Mouse (Mus musculus) embryonic facial prominence, embryonic 11.5 days (tissue): Measurements from ENCODE around the gene Slc4a1. TPM values are rescaled to one million over a fixed set of nuclear protein-coding genes. Genes with fewer than 3 reads are reported as not detected.

Experiments used
- ATAC-seq: fragments of 200-750 bp; cut with Nextera tagmentation; replicated peaks from 2 replicates; pipeline ENCODE4 v1.8.0; 2017; ENCODE audit warnings: low read depth; ENCODE audit not compliant: insufficient number of reproducible peaks, low FRiP score, low TSS enrichment
- DNase-seq: peaks from one replicate; pipeline ENCODE4 v3.0.0-alpha.2; 2015; ENCODE audit warnings: low spot score
- H3K27ac ChIP-seq: fragments of 300-500 bp; sonication (generic); replicated peaks from 2 replicates; pipeline ENCODE4 v1.5.1; 2014; ENCODE audit warnings: mild to moderate bottlenecking, low read depth, low read length, control low read depth
- H3K27me3 ChIP-seq: fragments of 300-500 bp; sonication (generic); 2 replicates; pipeline ENCODE4 v1.6.1; 2014; ENCODE audit warnings: mild to moderate bottlenecking, low read length, moderate library complexity, mixed read lengths; ENCODE audit not compliant: control insufficient read depth, insufficient read depth
- H3K36me3 ChIP-seq: fragments of 300-500 bp; sonication (generic); replicated peaks from 2 replicates; pipeline ENCODE4 v1.6.1; 2014; ENCODE audit warnings: low read depth, mild to moderate bottlenecking, low read length, moderate library complexity, mixed read lengths; ENCODE audit not compliant: control insufficient read depth, insufficient read depth
- H3K4me1 ChIP-seq: fragments of 300-500 bp; sonication (generic); 2 replicates; pipeline ENCODE4 v1.6.1; 2014; ENCODE audit warnings: low read length, mixed read lengths; ENCODE audit not compliant: control insufficient read depth, insufficient read depth
- H3K4me2 ChIP-seq: fragments of 300-500 bp; sonication (generic); 2 replicates; pipeline ENCODE4 v1.6.1; 2014; ENCODE audit warnings: low read depth, mild to moderate bottlenecking, control low read depth, low read length, moderate library complexity
- H3K4me3 ChIP-seq: fragments of 300-500 bp; sonication (generic); 2 replicates; pipeline ENCODE4 v1.5.1; 2014; ENCODE audit warnings: low read depth, low read length, control low read depth
- H3K9ac ChIP-seq: fragments of 300-500 bp; sonication (generic); replicated peaks from 2 replicates; pipeline ENCODE4 v1.6.1; 2014; ENCODE audit warnings: mild to moderate bottlenecking, control low read depth, low read length
- H3K9me3 ChIP-seq: fragments of 300-500 bp; sonication (generic); replicated peaks from 2 replicates; pipeline ENCODE4 v1.6.1; 2016; ENCODE audit warnings: mild to moderate bottlenecking, low read length, inconsistent platforms, mixed read lengths; ENCODE audit not compliant: control insufficient read depth
- WGBS: fragments of 180-500 bp; shearing (Covaris S2); extraction: QIAGEN DNeasy Blood & Tissue Kit; methylation state at CpG from one replicate; pipeline ENCODE4 v1.1.7; 2014; 5-methylcytosine and 5-hydroxymethylcytosine counted together
- polyA plus RNA-seq: library from polyadenylated mRNA; unstranded; fragments of >200 nt; fragmentation: Nextera tagmentation; extraction: Ambion mirVana; gene quantifications from 2 replicates; pipeline ENCODE4 v1.2.1, GENCODE M21; 2014

Gene Slc4a1
- polyA plus RNA-seq, 1 experiment from 2014 or later: 25.8 TPM

GRCm38 (mm10) chr11:102350416-102350815 is 15.6 kb downstream of the Slc4a1 start:
- H3K9me3 ChIP-seq: no peaks in the 10 kb centered on the region
- H3K4me3 ChIP-seq: no peak overlapping the region
- DNase-seq (no peak), ATAC-seq (no peak)
- no peaks in the 10 kb centered on the region for H3K36me3 ChIP-seq
- no peaks in the 10 kb centered on the region; the same call in 1 of the 2 replicates for H3K27me3 ChIP-seq
- H3K9ac ChIP-seq: no peak overlapping the region
- WGBS: 84% methylated on average over 4 of the region's 4 CpGs
- H3K27ac ChIP-seq: no peak overlapping the region
- H3K4me2 ChIP-seq: no peak overlapping the region
- no peaks in the 10 kb centered on the region for H3K4me1 ChIP-seq

GRCm38 (mm10) chr11:102349189-102349954 is 16.6 kb downstream of the Slc4a1 start:
- WGBS: 94% methylated on average over 3 of the region's 3 CpGs
- H3K4me3 ChIP-seq: no peak overlapping the region
- no peaks in the 10 kb centered on the region for H3K36me3 ChIP-seq
- H3K27ac ChIP-seq: no peak overlapping the region
- ATAC-seq (no peak; the same call in 1 of the 2 replicates), DNase-seq (no peak)
- no peaks in the 10 kb centered on the region for H3K9me3 ChIP-seq
- H3K27me3 ChIP-seq: no peaks in the 10 kb centered on the region; the same call in 1 of the 2 replicates
- no peaks in the 10 kb centered on the region for H3K4me1 ChIP-seq
- no peak overlapping the region for H3K9ac ChIP-seq
- H3K4me2 ChIP-seq: no peak overlapping the region

- Histone ChIP-seq H3K27me3 (no peaks in the 10 kb centered on the region; the same call in 1 of the 2 replicates), H3K4me3 (no peak overlapping the region), H3K4me1 (no peaks in the 10 kb centered on the region), H3K9ac (no peak overlapping the region), H3K36me3 (no peaks in the 10 kb centered on the region), H3K27ac (no peak overlapping the region), H3K9me3 (no peaks in the 10 kb centered on the region), H3K4me2 (no peak overlapping the region)
- 83% methylated on average over 11 of the region's 11 CpGs for WGBS
- ATAC-seq (no peak), DNase-seq (no peak)
Observed at GRCm38 (mm10) chr11:102348771-102349170, 17.2 kb downstream of the Slc4a1 start.

GRCm38 (mm10) chr11:102348101-102348585 is 17.9 kb downstream of the Slc4a1 start:
- Histone ChIP-seq H3K36me3 (no peaks in the 10 kb centered on the region), H3K27me3 (no peaks in the 10 kb centered on the region; the same call in 1 of the 2 replicates), H3K4me3 (no peak overlapping the region), H3K9ac (no peak overlapping the region), H3K4me2 (no peak overlapping the region), H3K27ac (no peak overlapping the region), H3K9me3 (no peaks in the 10 kb centered on the region), H3K4me1 (no peaks in the 10 kb centered on the region)
- DNase-seq: no peak
- 87% methylated on average over 7 of the region's 7 CpGs for WGBS
- no peak for ATAC-seq

- Histone ChIP-seq H3K9me3 (no peaks in the 10 kb centered on the region), H3K4me2 (no peak overlapping the region), H3K4me1 (no peaks in the 10 kb centered on the region), H3K27me3 (no peaks in the 10 kb centered on the region; the same call in 1 of the 2 replicates), H3K4me3 (no peak overlapping the region), H3K36me3 (no peaks in the 10 kb centered on the region), H3K9ac (no peak overlapping the region), H3K27ac (no peak overlapping the region)
- WGBS: 58% methylated on average over 5 of the region's 5 CpGs
- no peak for ATAC-seq
- DNase-seq: no peak
Observed at GRCm38 (mm10) chr11:102347683-102348082, 18.3 kb downstream of the Slc4a1 start.

- Histone ChIP-seq H3K36me3 (no peaks in the 10 kb centered on the region), H3K9me3 (no peaks in the 10 kb centered on the region), H3K9ac (no peak overlapping the region), H3K4me2 (no peak overlapping the region), H3K4me1 (no peaks in the 10 kb centered on the region), H3K27ac (no peak overlapping the region), H3K27me3 (no peaks in the 10 kb centered on the region), H3K4me3 (no peak overlapping the region)
- ATAC-seq: no peak
- 69% methylated on average over 5 of the region's 5 CpGs for WGBS
- no peak for DNase-seq
Observed at GRCm38 (mm10) chr11:102346926-102347325, 19.1 kb downstream of the Slc4a1 start.

- DNase-seq (no peak), ATAC-seq (no peak)
- Histone ChIP-seq H3K4me2 (no peak overlapping the region), H3K4me3 (no peak overlapping the region), H3K9ac (no peak overlapping the region), H3K36me3 (no peaks in the 10 kb centered on the region), H3K9me3 (no peaks in the 10 kb centered on the region), H3K27ac (no peak overlapping the region), H3K27me3 (no peaks in the 10 kb centered on the region), H3K4me1 (no peaks in the 10 kb centered on the region)
- 90% methylated on average over 3 of the region's 3 CpGs for WGBS
Observed at GRCm38 (mm10) chr11:102344458-102344857, 21.5 kb downstream of the Slc4a1 start.

- H3K9ac ChIP-seq: no peak overlapping the region
- H3K27me3 ChIP-seq: no peaks in the 10 kb centered on the region
- no peaks in the 10 kb centered on the region for H3K9me3 ChIP-seq
- no peak overlapping the region for H3K4me2 ChIP-seq
- H3K4me3 ChIP-seq: no peak overlapping the region
- H3K4me1 ChIP-seq: no peaks in the 10 kb centered on the region
- H3K27ac ChIP-seq: no peak overlapping the region
- DNase-seq: no peak
- ATAC-seq: no peak
- 69% methylated on average over 12 of the region's 12 CpGs for WGBS
- H3K36me3 ChIP-seq: no peaks in the 10 kb centered on the region
Observed at GRCm38 (mm10) chr11:102342742-102343141, 23.3 kb downstream of the Slc4a1 start.
